Mouse (Mus musculus) kidney, embryonic 14.5 days (tissue): ENCODE data around the gene Pdia5. TPM values are rescaled to one million over a fixed set of nuclear protein-coding genes. Genes with fewer than 3 reads are reported as not detected.

Experiments used
- ATAC-seq: fragments of 200-750 bp; cut with Nextera tagmentation; 2 replicates; pipeline ENCODE4 v1.8.0; 2017; ENCODE audit warnings: moderate number of reproducible peaks, mild to moderate bottlenecking, moderate TSS enrichment, moderate library complexity; ENCODE audit not compliant: low FRiP score, low TSS enrichment
- H3K27ac ChIP-seq: fragments of 300-500 bp; sonication (generic); 2 replicates; pipeline ENCODE4 v1.5.1; 2014; ENCODE audit warnings: low read depth, mild to moderate bottlenecking, low read length, moderate library complexity, mixed read lengths
- H3K27me3 ChIP-seq: fragments of 300-500 bp; sonication (generic); 2 replicates; pipeline ENCODE4 v1.6.1; 2014; ENCODE audit warnings: mild to moderate bottlenecking, low read length; ENCODE audit not compliant: control insufficient read depth, insufficient read depth
- H3K36me3 ChIP-seq: fragments of 300-500 bp; sonication (generic); 2 replicates; pipeline ENCODE4 v1.6.1; 2014; ENCODE audit warnings: low read length, mixed read lengths; ENCODE audit not compliant: control insufficient read depth, insufficient read depth
- H3K4me1 ChIP-seq: fragments of 300-500 bp; sonication (generic); 2 replicates; pipeline ENCODE4 v1.6.1; 2014; ENCODE audit warnings: low read length, mixed read lengths; ENCODE audit not compliant: control insufficient read depth, insufficient read depth
- H3K4me2 ChIP-seq: fragments of 300-500 bp; sonication (generic); replicated peaks from 2 replicates; pipeline ENCODE4 v1.6.1; 2014; ENCODE audit warnings: low read depth, mild to moderate bottlenecking, low read length
- H3K4me3 ChIP-seq: fragments of 300-500 bp; sonication (generic); 2 replicates; pipeline ENCODE4 v1.5.1; 2014; ENCODE audit warnings: mild to moderate bottlenecking, low read length
- H3K9ac ChIP-seq: fragments of 300-500 bp; sonication (generic); 2 replicates; pipeline ENCODE4 v1.6.1; 2014; ENCODE audit warnings: low read depth, mild to moderate bottlenecking, low read length, moderate library complexity
- H3K9me3 ChIP-seq: fragments of 300-500 bp; sonication (generic); 2 replicates; pipeline ENCODE4 v1.6.1; 2016; ENCODE audit warnings: low read length; ENCODE audit not compliant: control insufficient read depth
- WGBS: fragments of 180-500 bp; shearing (Covaris S2); extraction: QIAGEN DNeasy Blood & Tissue Kit; methylation state at CpG from one replicate; pipeline ENCODE4 v1.1.7; 2014; 5-methylcytosine and 5-hydroxymethylcytosine counted together
- polyA plus RNA-seq: library from polyadenylated mRNA; unstranded; fragments of >200 nt; fragmentation: Nextera tagmentation; extraction: Ambion mirVana; gene quantifications from 2 replicates; pipeline ENCODE4 v1.2.1, GENCODE M21; 2014

Pdia5 gene
- polyA plus RNA-seq, 1 experiment from 2014 or later, result 20.8 TPM

DNA sequence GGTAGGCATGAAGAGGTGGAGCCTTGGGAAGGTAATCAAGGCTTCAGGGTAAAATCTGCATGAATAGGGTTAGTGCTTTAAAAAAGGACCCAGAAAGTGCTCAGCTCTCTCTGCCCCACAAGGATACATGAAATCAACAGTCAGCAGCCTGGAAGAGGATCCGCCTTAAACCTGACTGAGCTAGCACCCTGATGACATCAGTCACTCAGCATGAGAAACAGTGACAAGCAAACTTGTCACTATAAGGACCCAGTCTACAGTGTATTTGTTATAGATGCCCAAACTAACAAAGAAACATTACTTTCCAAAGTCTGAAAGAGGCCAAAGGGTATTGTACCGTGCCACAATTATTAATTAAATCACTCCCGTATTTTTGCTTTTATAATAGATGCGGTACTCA, 2.9 kb downstream of the Pdia5 start:
- Histone ChIP-seq H3K27ac (no peak overlapping the region), H3K36me3 (no peaks in the 10 kb centered on the region), H3K4me1 (peaks cover 5% of the 10 kb centered on the region), H3K4me3 (no peak overlapping the region), H3K9ac (no peak overlapping the region), H3K27me3 (no peaks in the 10 kb centered on the region), H3K4me2 (no peak overlapping the region), H3K9me3 (no peaks in the 10 kb centered on the region)
- ATAC-seq, result no peak
- WGBS, result 93% methylated on average over 4 of the region's 4 CpGs

DNA sequence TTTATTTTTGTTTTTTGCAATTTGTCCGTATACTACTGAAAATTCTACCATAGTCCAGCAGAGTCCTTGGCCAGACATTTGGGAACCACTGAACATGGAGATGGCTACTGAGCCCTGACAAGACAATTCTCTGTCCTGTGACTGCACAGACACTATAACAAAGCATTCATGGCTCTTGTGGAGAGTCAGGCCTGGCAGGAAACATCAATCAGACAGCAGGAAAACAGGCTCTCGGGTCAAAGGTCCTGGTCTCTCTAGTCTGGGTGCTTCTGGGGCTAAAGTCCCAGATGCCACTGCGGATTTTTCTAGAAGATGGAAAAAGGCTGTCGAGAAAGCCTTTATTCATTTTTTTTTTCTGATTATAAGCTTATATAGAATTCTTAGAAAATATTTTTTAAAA, 3.6 kb downstream of the Pdia5 start:
- Histone ChIP-seq H3K27me3 (no peaks in the 10 kb centered on the region), H3K4me3 (no peak overlapping the region), H3K27ac (no peak overlapping the region), H3K4me2 (no peak overlapping the region), H3K9ac (no peak overlapping the region), H3K9me3 (no peaks in the 10 kb centered on the region), H3K4me1 (peaks cover 5% of the 10 kb centered on the region), H3K36me3 (no peaks in the 10 kb centered on the region)
- WGBS, result 42% methylated on average over 4 of the region's 4 CpGs
- no peak for ATAC-seq

DNA sequence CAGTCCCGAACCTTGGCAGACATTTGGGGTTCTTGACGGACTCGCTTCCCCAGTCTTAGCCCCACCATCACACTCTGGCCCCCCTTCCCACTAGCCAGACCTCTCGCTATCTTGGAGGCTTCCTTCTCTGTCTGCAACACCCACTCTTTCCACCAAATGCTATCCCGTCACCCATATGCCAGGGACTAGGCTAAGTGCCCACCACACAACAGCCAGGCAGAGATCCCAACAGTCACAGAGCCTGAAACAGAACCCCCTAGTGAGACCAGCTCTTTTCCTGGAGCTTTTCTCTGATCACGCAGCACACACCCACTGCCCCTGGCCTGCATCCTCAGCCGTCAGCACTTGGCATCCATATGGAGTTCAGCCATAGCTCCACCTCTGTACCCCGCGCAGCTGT, 5.0 kb downstream of the Pdia5 start:
- Histone ChIP-seq H3K9me3 (no peaks in the 10 kb centered on the region), H3K9ac (no peak overlapping the region), H3K36me3 (no peaks in the 10 kb centered on the region), H3K4me3 (no peak overlapping the region), H3K27ac (no peak overlapping the region), H3K27me3 (no peaks in the 10 kb centered on the region), H3K4me2 (no peak overlapping the region), H3K4me1 (peaks cover 5% of the 10 kb centered on the region)
- 80% methylated on average over 9 of the region's 9 CpGs for WGBS
- ATAC-seq, result no peak

DNA sequence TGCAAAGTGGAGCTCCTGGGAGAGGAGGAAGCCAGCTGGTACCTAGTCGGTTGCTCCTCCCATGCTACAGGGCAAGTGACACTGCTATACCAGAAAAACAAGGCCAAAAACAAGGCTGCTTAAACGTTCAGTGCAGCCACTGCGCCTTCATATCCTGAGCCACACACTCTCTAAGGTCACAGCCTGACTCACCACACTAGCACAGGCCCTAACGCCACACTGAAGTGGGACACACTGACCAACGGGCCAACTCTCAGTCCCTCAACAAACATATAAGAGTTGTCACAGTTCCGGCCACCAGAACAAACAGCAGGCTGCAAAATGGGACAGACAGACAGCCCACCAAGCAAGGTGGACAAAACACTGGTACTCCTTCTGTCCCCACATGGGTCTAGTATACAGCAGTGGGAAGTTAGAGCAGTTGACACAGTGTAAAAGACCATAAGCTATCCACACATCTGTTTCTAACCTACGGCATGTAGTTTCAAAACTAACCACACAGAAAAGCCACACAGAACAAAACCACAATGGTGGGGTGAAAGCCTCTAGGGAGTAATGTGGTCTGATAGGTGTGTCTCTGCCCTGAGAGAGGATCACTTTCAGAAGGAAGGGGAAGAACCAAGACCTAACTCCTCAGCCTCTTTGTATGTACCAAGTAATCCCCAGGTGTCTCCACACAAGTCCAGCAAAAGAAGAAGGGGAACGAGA, 6.0 kb downstream of the Pdia5 start:
- H3K4me1 ChIP-seq, result peaks cover 5% of the 10 kb centered on the region
- no peak overlapping the region for H3K4me2 ChIP-seq
- 71% methylated on average over 8 of the region's 8 CpGs for WGBS
- H3K27ac ChIP-seq, result no peak overlapping the region
- no peak overlapping the region for H3K9ac ChIP-seq
- no peak for ATAC-seq
- H3K9me3 ChIP-seq, result no peaks in the 10 kb centered on the region
- H3K4me3 ChIP-seq, result no peak overlapping the region
- no peaks in the 10 kb centered on the region for H3K27me3 ChIP-seq
- H3K36me3 ChIP-seq, result no peaks in the 10 kb centered on the region

DNA sequence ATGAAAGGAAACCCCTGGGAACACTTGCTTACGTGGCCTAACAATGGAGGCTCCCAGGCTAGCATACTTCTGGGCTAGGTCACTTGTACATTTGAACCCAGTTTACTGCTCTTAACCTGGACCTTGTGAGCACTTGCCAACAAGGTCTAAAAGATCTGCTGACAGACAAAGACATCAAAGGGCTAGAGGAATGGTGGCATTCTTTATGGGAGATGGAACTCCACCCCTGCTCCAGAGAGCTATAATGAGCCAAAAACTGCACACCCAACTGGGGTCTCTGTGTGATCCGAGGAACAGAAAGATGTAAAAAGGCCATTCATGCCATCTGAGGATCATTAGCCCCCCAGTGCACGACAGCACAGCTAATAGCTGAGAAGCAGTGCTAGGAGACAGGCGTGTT, 6.6 kb downstream of the Pdia5 start:
- Histone ChIP-seq H3K4me3 (no peak overlapping the region), H3K9ac (no peak overlapping the region), H3K4me2 (no peak overlapping the region), H3K9me3 (no peaks in the 10 kb centered on the region), H3K4me1 (peaks cover under 1% of the 10 kb centered on the region; the same call in 1 of the 2 replicates), H3K36me3 (no peaks in the 10 kb centered on the region), H3K27me3 (no peaks in the 10 kb centered on the region), H3K27ac (no peak overlapping the region)
- no peak for ATAC-seq
- WGBS, result 35% methylated on average over 4 of the region's 4 CpGs

DNA sequence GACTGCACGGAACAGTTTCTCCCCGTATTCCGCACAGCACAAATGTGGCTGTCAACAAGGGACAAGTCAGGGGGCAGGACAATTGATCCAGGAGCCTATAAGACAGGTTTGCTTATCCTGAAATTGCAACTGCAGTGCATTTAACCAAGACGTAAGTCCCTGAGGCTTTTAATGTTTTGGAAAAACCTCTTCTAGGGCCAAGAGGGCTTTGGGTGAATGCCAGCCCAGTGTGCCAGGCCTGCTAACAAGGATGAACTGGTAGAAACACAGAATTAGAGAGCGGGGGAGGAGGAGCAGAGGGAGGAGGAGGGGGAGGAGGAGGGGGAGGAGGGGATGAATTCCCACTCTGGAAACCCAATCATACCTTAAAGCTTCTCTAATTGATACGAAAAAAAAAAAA, 11.4 kb downstream of the Pdia5 start:
- Histone ChIP-seq H3K4me3 (no peak overlapping the region), H3K4me1 (no peaks in the 10 kb centered on the region), H3K36me3 (no peaks in the 10 kb centered on the region), H3K9me3 (no peaks in the 10 kb centered on the region), H3K27ac (no peak overlapping the region), H3K27me3 (no peaks in the 10 kb centered on the region), H3K4me2 (no peak overlapping the region), H3K9ac (no peak overlapping the region)
- WGBS, result 72% methylated on average over 6 of the region's 6 CpGs
- ATAC-seq, result no peak

DNA sequence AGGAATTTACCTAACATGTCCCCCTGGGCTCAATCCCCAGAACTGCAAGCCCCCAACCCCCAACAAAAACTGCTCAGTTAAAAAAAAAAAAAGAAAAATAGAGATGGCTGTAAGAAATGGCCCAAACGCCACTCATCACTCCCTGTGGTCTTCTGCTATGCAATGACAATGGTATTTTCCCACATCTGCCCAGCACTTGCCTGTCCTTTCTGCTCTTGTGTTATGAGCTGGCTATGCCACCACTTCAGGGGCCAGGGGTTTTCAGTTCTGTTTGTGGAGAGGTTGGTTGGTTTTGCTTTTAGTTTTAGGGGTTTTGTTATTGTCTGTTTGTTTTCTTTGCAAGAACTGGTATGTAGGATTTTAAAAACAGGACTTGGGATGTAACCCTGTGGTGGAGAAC, 13.4 kb downstream of the Pdia5 start:
- Histone ChIP-seq H3K9me3 (no peaks in the 10 kb centered on the region), H3K4me2 (no peak overlapping the region), H3K36me3 (no peaks in the 10 kb centered on the region), H3K27me3 (no peaks in the 10 kb centered on the region), H3K9ac (no peak overlapping the region), H3K4me1 (no peaks in the 10 kb centered on the region), H3K27ac (no peak overlapping the region), H3K4me3 (no peak overlapping the region)
- WGBS, result 68% methylated on average over 1 of the region's 1 CpGs
- ATAC-seq, result no peak

DNA sequence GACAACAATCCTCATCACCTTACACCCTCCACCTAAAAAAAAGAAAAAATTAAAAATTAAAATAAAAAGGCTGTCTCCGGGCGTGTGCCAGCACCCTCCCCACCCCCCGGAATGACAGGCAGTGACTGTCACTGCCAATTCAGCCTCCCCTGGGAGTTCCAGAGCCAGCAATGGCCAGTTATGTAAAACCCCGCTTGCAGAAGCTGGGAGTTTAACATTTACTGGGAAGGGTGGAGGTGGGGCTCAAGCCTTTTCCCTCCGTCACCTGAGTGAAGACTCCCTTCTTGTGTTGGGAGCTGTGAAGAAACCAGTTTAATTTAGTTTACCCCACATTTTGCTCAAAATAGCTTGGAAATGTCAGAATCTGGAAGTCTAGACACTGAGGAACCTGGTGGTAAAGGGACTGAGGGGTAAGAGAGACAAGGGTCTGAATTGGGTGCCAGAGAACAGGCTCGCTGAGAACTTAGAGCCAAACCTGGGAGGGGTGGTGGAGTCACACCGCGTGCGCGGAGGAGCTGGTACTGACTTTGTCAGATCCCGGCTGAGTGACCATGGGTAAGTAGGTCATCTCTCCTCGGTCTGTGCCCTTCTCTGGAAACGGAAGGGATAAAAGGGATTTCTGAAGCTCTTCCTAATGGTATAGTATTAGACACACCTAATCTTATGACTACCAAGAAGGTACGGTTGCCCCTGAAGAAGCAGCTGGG, 18.0 kb downstream of the Pdia5 start:
- H3K36me3 ChIP-seq, result no peaks in the 10 kb centered on the region
- no peak for ATAC-seq
- H3K9me3 ChIP-seq, result no peaks in the 10 kb centered on the region
- no peak overlapping the region for H3K9ac ChIP-seq
- H3K4me3 ChIP-seq, result no peak overlapping the region
- 0 out of 2 replicates have a peak, but pooled peaks cover 7% of the 10 kb centered on the region for H3K4me1 ChIP-seq
- H3K27ac ChIP-seq, result no peak overlapping the region
- no peak overlapping the region for H3K4me2 ChIP-seq
- no peaks in the 10 kb centered on the region for H3K27me3 ChIP-seq
- WGBS, result 87% methylated on average over 14 of the region's 14 CpGs

DNA sequence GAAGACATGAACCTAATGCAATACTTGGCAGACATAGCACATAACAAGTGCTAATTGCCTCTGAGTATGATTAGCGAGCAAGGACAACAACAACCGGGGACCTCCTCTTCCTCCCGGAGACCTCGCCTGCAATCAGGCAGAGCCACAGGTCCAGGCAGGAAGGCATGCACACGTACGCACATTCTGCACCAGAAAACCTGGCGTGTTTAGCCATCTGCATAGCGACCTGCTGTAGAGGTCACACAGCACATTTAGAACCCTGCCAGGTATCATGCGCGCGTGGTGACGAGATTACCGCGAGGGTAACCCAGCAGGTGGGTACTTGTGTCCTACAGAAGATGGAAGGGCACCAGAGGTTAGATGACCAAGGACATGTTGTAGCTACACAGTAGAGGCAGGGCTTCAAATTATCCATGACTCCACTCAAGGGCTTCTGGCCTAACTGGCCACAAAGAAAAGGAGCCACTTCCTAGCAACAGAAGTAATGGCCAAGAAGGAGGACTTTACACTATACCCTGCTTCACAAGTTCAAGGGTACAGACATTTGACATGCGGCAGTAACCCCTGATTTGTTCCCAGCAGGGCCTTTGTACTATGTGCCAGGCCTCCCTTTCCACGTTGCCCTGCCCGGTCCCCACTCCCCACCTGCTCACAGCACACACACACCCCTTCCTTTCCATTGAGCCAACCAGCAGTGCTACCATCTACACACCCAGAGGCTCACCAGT, 18.7 kb downstream of the Pdia5 start:
- ATAC-seq, result no peak
- H3K27me3 ChIP-seq, result no peaks in the 10 kb centered on the region
- H3K4me1 ChIP-seq, result 0 out of 2 replicates have a peak, but pooled peaks cover 7% of the 10 kb centered on the region
- H3K27ac ChIP-seq, result no peak overlapping the region
- H3K9ac ChIP-seq, result no peak overlapping the region
- no peaks in the 10 kb centered on the region for H3K9me3 ChIP-seq
- no peaks in the 10 kb centered on the region for H3K36me3 ChIP-seq
- no peak overlapping the region for H3K4me2 ChIP-seq
- no peak overlapping the region for H3K4me3 ChIP-seq
- WGBS, result 86% methylated on average over 17 of the region's 17 CpGs
